Mouse (Mus musculus) cerebellum, adult (tissue): ENCODE results near the gene Ppm1l.
A peak's percentile ranks its signal among the peaks of the same experiment; 100 is the strongest.

Experiments
- ATAC-seq: cut with Nextera tagmentation; 2 replicates; pipeline ENCODE4 v1.9.2; 2017; ENCODE audit warnings: mild to moderate bottlenecking, moderate library complexity, mixed read lengths; ENCODE audit not compliant: insufficient number of reproducible peaks, low FRiP score, low TSS enrichment

Gene Ppm1l

DNA sequence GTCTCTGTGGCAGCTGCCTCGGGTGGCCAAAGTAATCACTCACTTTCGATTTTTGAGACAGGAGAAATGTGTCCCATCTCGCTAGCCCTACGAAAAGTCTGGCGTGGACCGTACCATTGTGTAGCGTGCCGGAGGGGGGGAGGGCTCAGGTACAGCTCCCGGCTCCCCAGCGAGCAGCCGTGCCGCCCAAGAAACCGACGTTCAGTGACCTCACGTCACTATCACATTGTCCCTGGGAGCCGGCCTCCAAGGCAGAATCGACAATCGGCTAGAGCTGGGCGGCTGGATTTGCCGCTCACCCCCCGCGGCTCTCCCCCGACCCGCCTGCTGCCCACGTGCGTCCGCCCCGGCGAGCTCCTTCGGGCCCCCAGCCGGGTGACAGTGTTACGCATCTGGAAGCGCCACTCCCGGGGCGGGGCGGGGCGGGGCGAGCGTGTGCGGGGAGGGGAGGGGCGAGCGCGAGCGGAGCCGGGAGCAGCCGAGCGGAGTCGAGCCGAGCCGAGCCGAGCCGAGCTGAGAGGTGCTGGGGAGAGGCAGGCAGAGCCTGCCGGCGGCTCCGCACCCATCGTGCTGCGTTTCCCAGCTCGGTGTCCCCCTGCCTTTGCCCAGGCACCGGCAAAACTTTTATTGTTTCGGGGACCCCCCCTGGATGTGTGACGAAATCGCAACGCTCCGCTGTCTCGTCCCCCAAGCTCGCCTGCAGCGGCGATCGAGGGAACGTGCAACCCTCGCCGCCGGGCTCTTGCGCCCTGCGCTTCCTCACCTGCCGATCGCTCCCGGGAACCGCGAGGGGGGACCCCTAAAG lies at the start of gene Ppm1l:
Gene Ppm1l (plus strand): TSS at position 471 of the 805 bp plus-strand sequence.
- peak; percentile 85 for ATAC-seq

DNA sequence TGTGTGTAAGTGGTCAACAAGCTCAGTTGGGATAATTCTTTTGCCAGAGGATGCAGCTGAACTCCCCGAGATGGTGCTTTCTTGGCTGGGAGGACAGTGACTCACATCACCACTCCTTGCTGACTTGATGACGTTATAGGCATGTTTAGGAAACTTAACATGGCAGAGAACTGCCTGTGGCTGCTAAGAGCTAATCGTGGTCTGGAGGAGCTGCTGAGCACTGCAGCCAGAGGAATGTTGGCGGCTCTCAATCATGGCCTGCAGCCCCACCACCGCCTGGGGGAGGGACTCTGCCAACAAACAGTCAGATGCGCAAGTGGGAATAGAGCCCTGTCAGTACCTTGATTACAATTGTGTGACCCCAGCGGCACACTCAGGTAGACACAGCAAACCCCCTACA lies 44.8 kb upstream of the Ppm1l start:
- no peak for ATAC-seq

DNA sequence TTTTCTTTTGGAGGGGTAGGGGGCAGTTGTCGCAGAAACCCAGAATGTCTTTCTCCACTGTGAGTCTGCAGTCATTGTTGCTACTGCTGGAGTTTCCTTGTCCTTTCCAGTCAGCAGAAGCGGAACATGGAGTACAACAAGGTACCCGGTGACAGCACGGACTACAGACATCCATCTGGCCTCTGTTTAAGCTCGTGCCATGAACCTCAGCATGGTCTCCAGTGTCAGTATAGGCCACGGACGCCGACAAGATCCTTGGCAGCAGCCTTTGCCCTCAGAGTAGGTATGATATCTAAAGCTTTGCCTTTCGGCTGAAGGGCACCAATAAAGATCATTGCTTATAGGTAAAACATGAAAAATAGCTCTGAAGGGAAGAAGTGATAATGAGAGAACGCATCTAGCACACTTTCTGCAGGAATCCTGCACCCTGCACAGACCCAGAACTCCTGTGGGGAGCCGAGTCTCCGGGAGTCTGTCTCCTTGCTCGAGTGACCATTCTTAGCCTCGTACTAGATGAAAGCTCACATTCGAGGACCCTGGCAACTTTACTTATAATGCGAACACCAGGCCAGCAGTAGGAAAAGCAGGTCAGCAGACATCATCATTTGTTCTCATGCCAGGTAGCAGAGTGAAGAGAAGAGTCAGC lies 42.5 kb upstream of the Ppm1l start:
- peak; percentile 75 for ATAC-seq

DNA sequence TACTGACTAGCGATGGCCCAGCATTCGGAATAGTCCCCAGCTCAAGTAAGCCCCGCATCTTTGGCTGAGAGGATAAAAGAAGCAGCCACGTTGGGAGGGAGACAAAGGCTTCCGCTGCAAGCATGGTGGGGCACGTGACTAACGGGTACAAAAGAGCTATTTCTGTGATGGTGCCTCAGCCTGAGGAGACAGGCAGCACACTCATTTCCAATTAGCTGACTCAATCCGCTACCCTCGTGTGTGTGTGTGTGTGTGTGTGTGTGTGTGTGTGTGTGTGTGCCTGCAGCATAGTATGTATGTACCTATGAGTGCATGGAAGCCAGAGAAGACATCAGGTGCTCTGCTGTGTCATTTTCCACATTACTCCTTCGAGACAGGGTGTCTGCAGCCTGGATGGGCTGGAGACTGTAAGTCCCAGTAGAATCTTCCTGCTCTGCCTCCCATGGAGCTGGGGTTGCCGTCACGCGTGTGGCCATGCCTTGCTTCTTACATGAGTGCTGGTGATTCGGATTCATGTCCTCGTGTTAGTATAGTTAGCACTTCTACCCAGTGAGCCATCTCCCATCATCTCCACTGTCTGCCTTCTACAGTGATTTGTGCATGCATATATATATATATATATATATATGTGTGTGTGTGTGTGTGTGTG lies 41.9 kb upstream of the Ppm1l start:
- ATAC-seq: peak; percentile 45; the same call in 1 of the 2 replicates

DNA sequence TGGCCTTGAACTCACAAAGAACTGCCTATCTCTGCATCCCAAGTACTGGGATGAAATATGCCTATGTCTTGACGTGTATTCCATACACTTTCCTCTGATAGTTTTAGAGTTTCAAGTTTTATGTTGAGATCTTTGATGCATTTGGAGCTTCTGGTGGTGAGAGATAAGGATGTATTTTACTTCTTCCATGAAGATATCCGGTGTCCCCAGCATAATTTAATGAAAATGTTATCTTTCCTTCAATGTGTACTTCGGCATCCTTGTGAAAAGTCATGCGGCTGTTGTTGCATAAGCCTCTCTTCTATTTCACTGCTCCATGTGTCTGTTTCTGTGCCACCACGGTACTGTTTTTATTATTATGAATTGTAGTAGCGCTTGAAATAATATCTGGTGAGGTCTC lies 38.0 kb upstream of the Ppm1l start:
- ATAC-seq: no peak

DNA sequence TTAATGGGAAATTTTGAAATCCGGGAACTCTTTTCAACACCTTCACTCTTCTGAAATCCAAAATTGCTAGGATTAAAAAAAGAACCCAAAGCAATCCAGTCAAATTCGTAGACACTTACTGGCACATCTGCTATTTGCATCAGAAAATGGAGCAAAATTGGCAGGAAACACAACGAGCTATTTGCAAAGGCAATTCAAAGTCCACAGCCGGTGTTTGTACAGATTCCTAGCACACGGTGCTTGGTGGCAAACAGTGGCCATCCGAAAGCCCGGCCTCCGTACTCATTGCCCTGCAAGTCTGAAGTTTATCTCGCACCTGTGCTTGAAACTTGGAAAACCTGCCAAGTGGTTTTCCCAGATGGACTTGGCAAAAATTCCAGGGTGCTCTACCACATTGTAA lies 34.3 kb upstream of the Ppm1l start:
- no peak for ATAC-seq

DNA sequence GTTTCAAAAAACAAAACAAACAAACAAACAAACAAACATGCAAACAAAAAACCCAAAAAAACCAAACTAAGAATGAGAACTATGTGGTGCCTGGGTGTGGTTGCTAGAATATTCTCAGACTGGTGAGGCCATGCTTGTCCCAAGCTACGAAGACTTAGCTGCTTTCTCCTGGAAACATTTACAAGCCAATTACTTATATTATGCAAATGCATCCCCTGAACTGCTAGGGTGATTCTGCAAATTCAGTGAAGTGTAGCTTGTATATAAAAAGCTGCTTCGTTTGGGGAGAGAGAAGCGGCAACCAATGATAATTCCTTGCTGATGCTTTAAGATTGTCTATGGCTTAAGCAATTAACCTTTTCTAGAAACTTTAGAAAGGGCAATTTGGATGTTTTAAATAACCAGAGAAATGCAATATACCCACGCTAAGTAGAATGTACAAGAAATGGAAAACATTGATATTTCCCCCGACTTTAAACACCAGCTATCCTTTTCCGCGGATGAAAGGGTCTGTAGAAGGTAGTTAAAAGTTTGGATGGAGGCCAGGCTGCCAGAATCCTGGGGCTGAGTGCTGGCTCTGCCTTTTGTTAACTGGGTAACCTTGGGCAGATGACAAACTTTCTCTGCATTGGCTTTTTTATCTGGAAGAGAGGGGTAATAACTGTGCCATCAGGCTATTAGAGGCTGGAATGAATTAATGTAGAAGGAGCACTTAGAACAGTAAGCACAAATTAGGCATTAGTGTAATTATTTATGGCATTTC lies 33.4 kb upstream of the Ppm1l start:
- no peak for ATAC-seq

DNA sequence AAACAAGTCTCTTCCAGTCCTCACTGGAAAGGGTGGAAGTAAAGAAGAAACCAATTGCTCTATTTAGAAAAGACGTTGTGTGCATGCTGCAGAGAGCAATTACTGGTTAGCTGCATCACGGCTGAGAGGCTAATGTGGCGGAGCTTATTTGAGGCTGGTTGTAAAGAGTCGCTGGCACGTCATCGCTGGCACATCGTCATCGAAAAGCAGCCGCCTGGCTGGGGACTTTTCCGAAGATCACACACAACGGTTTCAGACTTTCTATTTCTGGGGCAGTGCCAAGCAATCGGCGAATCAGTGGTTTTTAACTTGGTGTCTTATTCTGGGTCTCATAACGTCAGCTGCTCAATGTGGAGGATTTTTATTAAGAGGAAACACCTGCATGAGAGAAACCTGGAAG lies 26.8 kb upstream of the Ppm1l start:
- no peak for ATAC-seq

DNA sequence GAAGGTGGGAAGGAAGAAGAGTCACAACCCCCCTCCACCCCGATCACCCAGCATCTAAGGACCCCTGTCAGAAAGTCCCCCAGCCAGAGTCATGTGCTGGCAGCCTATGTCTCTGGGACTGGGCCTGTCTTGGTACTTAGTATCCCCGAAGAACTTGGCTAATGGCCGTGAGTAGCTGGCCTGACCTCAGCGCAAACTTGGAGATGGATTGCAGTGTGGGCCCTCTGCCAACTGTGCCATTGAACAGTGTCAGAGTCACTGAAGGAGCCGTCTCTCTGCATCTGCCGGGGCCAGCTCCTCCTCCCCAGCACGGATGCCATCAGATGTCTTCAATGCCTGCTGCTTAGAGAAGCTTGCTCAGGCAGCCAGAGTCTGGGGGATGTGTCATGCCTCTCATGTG lies 26.4 kb upstream of the Ppm1l start:
- ATAC-seq: peak; percentile 58

DNA sequence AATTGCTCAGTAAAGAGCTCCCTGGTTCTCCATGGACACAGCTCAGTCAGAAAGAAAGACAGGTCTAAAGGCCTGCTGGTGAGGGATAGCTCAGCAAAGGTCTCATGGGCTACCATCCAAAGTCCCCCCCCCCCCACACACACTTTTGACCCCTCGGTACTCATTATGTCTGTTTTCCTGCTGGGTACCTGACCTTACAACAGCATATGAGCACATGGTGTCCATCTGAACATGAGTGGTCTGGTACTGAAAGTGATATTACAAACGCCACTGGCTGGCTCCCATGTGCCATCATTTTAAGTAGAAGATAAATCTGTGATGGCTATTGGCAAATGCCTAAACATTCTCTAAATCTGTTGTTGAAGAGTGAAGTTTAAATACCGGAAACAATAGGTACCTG lies 25.8 kb upstream of the Ppm1l start:
- ATAC-seq: no peak

DNA sequence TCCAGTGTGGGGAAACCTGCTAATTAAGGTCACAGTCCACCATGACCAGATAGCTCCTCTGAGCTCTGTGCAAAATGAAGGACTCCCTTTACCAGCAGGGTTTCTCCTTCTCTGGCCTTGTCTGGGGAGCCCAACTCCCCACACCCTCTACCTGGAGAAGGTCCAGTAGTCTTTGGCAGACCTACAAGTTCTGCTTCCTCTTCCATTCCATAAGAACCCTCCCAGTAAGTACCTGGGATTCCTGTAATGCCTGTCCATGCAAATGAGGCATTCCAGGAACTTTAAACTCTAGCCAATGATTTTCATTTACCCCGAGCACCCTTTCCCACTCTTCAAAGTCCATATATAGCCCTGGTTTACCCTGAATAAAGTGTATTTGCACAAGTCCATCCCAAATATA lies 24.0 kb upstream of the Ppm1l start:
- ATAC-seq: no peak

DNA sequence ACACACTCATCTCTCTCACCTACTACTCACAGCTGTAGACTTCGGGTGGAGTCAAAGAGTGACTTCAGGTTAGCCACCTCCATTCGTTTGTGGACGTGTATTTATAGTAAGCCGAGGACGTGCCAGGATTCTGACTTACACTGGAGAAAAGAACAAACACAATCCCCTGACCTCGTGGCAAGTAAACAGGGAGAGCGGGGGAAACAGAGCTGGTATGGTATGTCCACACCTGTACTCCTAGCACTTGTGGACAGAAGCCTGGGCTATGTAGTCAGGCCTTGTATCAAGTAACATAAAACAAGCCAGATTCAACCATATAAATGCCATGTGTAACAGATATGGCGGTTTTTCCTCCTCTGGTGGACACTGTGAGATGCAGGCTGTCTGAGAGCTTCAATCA lies 20.4 kb upstream of the Ppm1l start:
- ATAC-seq: no peak

DNA sequence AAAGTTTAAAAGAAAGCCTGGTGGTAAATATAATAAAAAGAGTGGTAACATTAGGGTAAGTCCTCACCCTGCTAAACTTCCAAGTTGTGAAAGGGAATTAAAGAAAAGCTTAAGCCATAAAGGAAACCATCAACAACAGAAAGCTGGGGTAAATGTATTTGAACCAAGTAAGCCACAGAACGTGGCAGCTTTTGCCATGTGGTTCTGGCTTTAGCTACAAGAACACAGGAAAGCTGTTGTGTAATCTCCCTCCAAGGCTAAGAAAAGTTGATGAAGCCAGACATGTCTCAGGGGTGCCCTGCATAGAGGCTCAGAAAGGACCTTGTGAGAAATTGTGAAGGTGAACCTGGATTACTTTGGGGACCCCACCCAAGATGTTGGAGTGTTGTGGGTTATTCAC lies 16.5 kb upstream of the Ppm1l start:
- ATAC-seq: no peak

DNA sequence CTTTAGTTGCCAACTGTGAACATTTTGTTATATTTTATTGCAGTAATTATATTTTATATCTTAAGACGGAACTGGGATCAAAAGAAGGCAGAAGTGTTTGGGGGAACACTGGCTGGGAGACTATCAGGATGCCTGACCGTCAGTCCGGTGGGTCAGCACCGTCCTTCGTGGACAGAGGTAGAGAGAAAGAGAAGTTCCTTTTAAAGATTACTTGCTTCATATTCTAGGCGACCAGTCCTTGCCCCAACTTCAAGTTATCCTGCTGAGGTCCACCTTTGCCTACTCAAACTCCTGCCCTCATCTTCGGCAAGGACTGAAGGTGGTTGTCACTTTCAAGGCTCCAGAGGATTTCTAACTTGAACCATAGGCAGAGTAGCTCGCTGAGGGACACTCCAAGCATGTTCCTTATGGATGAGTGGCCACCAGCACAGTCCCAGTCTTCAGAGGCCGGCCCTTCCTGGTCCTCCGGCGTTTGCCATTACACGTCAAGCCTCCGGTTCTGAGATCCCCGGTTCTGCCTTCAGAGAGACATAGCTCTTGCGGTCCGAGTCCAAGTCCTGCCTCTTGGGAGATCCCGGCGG lies 761 bp upstream of the Ppm1l start:
- ATAC-seq: peak; percentile 53

DNA sequence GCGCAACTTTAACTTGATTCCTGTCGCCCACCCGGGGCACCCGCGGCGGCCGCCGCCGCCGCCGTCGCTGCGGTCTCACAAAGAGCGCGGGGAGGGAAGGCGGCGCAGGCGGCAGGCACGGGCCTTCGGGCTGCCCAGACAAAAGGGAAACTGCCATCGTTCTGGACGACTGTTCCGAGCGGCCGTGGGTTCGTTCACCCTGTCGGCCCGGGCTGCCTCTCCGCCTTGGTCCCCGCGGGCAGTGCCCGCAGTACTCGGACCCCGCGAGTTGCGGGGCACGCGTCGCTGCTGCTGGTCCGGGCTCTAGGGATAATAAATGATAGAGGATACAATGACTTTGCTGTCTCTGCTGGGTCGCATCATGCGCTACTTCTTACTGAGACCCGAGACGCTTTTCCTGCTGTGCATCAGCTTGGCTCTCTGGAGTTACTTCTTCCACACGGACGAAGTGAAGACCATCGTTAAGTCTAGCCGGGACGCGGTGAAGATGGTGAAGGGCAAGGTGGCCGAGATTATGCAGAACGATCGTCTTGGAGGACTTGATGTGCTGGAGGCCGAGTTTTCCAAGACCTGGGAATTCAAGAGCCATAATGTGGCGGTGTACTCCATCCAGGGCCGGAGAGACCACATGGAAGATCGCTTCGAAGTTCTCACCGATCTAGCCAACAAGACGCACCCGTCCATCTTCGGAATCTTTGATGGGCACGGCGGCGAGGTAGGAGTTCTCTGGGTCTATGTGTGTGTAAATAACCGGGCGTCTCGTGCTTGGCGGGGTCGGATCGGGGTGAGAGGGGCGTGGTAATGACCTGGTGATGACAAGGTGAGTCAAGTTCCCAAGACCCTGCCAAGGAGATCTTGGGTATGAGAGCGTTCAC lies 827 bp downstream of the Ppm1l start:
- peak; percentile 24; the same call in 1 of the 2 replicates for ATAC-seq

DNA sequence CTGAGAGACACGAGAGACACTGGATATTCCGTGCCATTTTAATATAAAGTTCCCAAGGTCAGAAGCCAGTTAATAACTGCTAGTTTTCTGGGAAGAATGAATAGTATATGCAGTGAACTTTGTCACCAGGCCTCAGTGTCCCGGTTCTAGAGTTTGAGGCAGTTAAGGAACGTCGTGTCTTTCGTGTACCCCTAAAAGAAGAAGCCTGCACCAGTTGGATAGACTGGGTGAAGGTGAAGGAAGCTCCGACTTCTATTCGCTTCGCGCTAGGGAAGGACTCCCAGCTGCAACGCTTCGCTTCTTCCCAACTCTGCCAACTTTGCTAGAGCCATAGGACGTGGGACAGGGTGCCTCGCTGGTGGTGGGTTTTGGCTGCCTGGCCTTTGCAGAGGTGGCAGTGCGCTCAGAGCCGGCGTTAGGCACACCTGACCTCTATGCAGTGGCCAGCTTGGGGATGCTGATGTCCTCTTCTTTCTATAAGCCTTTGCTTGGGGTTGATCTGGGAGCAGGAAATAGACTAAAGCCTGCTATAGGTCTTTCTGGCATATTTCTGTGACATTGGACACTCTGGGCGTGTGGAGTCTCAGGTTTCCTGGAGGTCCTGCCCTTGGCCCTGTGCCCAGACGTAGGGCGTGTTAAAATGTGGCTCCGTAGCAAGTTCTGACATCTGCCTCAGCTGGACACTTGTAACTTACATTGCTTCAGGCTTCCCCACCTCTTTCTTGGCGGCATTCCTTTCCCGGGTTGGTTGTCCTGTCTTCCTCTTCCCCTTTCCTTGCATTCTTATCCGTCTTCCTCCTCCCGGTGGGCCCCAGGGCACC lies 1.7 kb downstream of the Ppm1l start:
- no peak for ATAC-seq

DNA sequence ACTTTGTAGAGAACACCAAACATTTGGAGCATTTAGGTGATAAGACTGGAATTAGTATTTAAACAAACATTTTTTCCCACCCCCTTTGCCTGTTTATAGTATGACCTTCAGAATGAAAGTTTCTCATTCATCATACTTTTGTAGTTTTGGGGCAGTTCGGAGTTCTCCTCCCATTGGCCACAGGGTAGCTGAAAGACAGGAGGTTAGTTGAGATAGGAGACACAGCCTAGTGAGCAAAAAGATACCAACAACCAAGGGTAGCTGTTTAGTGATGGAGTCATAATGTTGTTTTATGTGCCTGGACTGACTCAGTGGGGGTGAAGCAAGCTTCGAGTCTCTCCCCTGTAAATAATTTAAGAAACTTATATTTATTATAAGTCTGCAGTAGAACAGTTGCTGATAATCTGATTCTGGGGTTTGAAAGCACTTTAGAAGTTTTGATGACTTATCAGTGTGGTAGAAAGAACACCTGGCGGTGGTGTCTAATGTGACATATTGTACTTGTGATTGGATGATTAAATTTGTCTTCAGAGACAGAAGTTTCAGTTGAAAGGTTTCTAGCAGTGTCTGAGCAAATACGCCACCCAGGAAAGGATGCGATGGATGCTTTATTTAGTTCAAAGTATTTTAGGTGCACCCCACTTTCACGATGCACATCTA lies 2.5 kb downstream of the Ppm1l start:
- no peak for ATAC-seq

DNA sequence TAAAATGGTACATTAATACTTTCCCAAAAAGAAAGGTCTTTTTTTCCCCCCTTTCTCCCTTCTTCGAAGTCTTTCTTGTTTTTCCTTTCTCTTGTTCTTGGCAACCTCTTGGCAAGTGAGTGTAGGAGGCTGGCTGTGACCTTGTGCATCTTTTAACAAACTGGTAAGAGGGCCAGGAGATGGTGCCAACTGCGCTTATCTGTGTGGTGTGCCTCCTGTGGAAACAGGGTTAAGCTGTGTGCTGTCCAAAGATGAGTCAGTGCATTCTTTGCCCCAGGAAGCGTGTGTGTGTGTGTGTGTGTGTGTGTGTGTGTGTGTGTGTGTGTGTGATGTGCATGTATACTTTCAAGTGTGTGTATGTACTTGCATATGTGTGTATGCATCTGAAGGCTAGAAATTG lies 7.3 kb downstream of the Ppm1l start:
- peak; percentile 62; the same call in 1 of the 2 replicates for ATAC-seq
